Mouse (Mus musculus) ZHBTc4 (cell line): ENCODE measurements at regions not wholly inside any gene's neighbourhood (a gene's known extent, or its start where the extent isn't known, plus 50 kb on each side); places are given as distances from the start of the nearest gene placed in this dataset.
A peak's percentile ranks its signal among the peaks of the same experiment; 100 is the strongest.

Experiments used
- DNase-seq: peaks from one replicate; pipeline ENCODE4 v3.0.0-alpha.2; 2011; ENCODE audit warnings: low read depth, low spot score

DNA sequence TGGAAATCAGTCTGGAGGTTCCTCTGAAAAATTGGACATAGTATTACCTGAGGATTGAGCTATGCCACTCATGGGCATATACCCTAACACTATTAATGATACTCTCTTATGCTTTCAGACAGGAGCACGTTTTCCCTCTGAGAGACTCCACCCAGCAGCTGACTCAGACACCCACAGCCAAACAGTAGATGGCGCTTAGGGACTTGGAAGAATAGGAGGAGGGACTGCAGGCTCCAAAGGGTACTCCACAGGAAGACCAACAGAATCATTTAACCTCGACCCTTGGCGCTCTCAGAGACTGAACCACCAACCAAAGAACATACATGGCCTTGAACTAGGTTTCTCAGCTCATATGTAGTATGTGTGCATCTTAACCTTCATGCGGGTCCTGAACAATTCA, 216.0 kb upstream of the Fut9 start:
- DNase-seq: peak; percentile 52

- DNase-seq: no peak
Observed at GRCm38 (mm10) chr4:26000364-26000763, 200.3 kb upstream of the Fut9 start.

- no peak for DNase-seq
Observed at GRCm38 (mm10) chr4:25998561-25998960, 198.5 kb upstream of the Fut9 start.

GRCm38 (mm10) chr4:25955696-25956348, 155.8 kb upstream of the Fut9 start:
- DNase-seq: no peak

GRCm38 (mm10) chr4:25932546-25932945, 132.5 kb upstream of the Fut9 start:
- DNase-seq: no peak

DNA sequence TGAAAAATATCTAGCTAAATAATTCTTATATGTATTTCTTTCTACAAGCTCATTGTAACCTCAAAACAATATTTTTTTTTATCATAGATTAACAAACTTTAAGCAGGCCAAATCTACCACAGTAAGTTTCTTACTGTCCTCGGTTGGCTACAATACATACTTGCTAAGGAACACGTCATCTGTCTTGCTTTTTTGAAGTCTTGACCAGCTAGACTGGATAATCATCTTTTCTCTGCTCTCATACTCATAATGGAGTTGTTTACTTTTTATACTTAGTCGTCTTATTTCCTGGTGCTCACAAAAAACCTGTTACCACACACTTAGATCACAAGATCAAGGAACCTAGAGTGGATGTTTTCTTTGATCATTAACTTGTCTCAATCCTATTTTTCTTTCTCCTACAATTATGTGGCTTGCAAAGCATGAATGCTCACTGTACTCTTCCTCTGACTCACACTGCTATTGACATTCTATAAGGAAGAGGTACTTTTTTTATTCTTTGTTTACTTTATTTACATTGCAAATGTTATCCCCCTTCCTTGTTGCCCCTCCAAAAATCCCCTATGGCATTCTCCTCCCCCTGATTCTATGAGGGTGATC, 95.4 kb upstream of the Fut9 start:
- no peak for DNase-seq

DNA sequence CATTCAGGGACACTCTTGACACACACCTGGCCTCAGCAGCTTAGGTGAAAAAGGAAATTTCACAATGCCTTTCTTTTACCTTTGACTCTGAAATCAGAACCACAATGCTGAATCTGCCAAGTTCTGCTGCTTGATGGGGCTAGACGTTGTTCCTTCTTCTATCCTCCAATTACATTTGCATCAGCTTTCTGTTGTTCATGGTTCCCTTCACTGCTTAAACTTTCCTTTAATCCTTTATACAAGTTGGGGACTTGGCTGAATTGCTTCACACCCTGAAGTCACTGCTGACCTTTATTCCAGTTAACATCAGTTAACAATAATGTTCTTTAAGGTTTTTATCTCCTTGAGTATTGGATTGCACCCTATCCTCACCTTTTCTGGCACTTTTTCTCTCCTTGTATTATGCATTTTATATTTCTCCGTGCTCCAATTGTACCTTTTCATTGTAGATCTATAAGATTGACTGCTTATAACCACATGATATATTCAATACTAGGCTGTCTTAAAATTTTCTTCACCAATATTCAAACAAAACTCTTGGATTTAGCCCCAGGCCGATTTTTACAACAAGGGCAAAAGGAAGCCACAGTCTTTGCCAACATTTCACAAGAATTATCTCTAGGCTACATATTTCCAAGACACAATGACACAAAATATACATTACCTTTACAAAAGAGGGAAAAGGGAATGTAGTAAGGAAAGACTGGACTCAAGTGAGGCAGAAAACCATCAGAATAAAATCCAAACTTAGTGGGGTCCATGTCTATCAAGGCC, 92.0 kb upstream of the Fut9 start:
- no peak for DNase-seq
